Mouse (Mus musculus) cortical plate, adult 2 months (tissue): ENCODE measurements around the gene Ccdc33.

Source experiments
- CTCF ChIP-seq: fragments of 200-500 bp; IDR thresholded peaks from 2 replicates; pipeline ENCODE4 v1.5.1; 2011; ENCODE audit warnings: mild to moderate bottlenecking, control low read depth, low read length; ENCODE audit not compliant: insufficient read depth; ENCODE audit errors: extremely low read depth
- POLR2A ChIP-seq: fragments of 200-500 bp; IDR thresholded peaks from 2 replicates; pipeline ENCODE4 v1.6.1; 2011; ENCODE audit warnings: mild to moderate bottlenecking, low read length, control low read depth; ENCODE audit not compliant: insufficient read depth; ENCODE audit errors: extremely low read depth

- TF ChIP-seq POLR2A: no peak
- TF ChIP-seq CTCF: no peak
Measured at GRCm38 (mm10) chr9:58016962-58017361, 101.7 kb downstream of the Ccdc33 start.
